Mouse (Mus musculus) liver, adult (tissue): ENCODE results near the gene Trmt1.

Source experiments
- GATA4 ChIP-seq: IDR thresholded peaks from 2 replicates; pipeline ENCODE4 v1.6.1; 2014; ENCODE audit warnings: mild to moderate bottlenecking, low read length; ENCODE audit not compliant: insufficient replicate concordance

Trmt1 gene

DNA sequence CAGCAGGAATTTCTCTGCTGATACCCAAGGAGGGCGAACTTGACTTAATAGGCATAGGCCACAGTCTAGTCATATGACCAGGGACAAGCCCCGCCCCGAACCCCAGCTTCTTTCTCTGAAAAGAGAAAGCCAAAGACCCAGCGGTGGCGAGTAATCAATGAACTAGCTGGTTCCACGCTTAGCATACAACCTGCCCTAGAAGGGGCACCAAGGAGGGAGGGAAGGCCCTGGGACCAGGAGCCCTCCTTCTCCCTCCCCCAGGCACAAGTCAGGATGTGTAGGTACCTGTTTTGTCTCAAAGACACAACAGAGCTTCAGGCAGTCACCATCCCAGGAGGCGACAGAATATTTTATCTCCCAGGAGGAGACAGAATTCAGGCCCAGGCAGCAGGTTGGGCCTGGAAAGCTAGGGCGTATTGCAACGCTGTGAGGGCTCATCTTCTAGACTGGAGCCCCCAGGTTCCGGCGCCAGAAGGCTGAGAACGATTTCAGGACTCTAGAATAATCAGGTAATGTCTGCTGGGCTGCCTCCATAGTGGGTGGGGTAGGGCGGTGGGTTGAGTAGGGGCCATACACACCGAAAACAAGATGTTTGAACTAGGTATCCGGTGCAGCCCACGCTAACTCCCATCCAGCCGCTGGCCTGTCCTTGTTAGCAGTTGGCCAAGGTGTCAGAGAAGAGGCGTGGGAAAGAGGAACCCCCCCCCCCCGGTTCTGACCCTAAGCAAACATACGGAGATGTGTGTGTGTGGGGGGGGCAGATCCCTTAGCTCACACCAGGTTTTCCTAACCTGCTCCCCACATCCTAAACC lies at the start of gene Trmt1:
Trmt1 (plus strand) TSS at position 117 of the 812 bp plus-strand sequence.
- no peak for TF ChIP-seq GATA4

- TF ChIP-seq GATA4, result no peak
Observed at GRCm38 (mm10) chr8:84637946-84638554, 48.1 kb upstream of the Trmt1 start.

DNA sequence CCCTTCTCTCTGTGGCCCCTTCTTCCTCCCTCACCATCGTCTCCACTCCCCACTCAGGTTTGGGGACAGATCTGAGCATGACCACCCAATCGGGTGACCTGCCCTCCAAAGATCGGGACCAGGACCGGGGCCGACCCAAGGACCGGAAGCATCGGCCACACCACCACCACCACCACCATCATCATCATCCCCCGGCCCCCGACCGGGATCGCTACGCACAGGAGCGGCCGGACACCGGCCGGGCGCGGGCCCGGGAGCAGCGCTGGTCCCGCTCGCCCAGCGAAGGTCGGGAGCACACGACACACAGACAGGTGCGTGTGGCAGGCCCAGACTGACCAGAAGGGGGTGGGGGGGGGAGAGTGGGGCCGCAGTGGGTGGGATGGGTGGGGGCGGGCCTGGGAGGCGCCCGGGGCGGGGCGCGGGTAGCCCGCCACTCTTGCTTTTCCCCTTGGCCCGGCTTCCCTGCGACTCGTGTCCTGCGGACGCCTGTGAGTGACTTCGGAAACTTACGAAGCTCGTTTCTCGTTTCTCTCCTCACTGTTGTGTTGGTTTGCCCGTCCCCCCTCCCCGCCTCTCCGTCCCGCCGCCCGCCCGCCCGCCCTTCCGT lies 47.4 kb upstream of the Trmt1 start:
- TF ChIP-seq GATA4, result no peak

DNA sequence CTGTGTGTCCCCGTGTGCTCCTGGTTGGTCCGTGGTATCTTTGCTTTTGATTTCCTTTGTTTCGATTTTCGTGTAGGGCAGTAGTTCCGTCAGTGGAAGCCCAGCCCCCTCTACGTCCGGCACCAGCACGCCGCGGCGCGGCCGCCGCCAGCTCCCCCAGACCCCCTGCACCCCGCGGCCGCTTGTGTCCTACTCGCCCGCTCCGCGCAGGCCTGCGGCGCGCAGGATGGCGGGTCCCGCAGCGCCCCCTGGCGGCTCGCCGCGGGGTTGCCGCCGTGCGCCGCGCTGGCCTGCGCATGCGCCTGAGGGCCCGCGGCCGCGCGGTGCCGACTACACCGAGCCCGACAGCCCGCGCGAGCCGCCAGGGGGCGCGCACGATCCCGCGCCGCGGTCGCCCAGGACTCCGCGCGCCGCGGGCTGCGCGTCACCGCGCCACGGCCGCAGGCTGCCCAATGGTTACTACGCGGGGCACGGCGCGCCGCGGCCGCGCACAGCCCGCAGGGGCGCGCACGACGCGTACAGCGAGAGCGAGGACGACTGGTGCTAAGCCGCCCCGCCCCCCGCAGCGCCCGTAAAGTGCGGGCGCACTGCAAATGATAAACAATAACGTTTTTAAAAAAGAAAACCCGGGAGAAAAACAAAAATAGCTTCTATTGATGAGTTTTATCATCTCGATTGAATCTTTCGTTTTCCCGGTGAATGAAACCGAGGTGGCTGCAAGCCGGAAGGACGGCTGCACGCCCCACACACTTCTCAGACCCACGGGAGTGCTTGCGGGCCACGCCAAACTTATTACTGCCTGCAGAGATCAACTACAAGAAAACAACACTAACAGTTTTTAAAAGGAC lies 46.7 kb upstream of the Trmt1 start:
- peak; percentile 30; the same call in 1 of the 2 replicates for TF ChIP-seq GATA4

DNA sequence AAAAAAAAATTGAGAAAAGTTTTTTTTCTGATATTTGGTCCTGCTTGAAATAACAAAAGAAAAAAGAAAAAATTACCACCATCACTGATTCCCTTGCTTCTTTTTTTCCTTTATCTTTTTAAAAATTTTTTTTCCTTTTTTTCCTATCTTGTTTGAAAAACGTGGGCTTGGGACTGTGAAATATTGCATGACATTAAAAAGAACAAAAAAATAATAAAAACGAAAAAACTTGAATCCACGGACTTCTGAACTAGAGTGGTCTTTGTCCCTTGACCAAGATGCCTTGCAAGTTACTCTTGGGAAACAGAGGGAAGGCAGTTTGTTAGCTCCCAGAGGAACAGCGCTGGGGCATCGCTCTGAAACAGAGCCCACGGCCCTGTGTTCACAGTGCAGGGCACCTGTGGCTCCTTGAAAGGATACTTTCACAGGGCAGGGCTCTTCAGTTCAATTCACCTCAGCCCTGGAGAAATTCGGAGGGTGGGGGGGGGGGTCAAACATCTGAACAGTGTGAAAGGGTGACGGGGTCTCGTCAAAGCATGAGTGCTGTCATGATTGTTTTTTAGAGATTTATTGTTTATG lies 46.0 kb upstream of the Trmt1 start:
- no peak for TF ChIP-seq GATA4

- TF ChIP-seq GATA4, result no peak
Observed at GRCm38 (mm10) chr8:84640617-84641294, 45.4 kb upstream of the Trmt1 start.

GRCm38 (mm10) chr8:84641578-84642361 lies 44.3 kb upstream of the Trmt1 start:
- no peak for TF ChIP-seq GATA4

DNA sequence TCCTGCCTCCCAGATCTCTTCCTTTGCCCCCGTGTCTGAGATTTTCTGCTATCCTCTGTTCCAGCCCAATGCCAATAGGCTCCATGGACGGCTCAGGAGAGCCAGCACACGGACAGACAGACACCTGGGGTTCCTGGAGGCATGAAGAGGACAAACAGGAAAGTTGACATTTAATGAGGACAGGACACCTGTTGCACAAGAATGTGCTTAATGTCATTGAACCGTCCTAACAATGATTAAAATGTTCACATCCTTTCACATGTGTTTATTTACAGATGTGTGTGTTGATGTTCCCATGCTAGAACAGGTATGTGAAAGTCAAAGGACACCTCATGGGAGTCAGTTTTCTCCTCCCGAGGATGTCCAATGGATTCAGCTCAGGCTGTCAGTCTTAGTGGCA lies 43.1 kb upstream of the Trmt1 start:
- no peak for TF ChIP-seq GATA4

DNA sequence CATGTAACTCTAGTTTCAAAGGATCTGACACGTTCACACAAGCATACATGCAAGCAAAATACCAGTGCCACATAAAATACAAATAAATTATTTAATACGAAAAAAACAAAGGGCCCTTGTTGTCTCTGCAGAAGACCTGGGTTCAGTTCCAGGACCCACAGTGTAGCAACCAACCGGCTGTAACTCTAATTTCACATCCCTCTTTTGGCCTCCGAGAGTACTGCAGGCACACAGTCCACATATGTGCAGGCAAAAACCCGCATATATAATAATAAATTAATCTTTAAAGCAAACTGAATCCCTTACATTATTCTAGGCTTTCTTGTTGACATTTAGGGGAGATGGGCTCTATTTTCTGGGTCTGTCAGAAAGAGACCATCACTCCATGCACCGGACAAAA lies 39.3 kb upstream of the Trmt1 start:
- TF ChIP-seq GATA4, result no peak

GRCm38 (mm10) chr8:84647461-84647901 lies 38.6 kb upstream of the Trmt1 start:
- no peak for TF ChIP-seq GATA4

- no peak for TF ChIP-seq GATA4
Observed at GRCm38 (mm10) chr8:84650213-84650612, 35.9 kb upstream of the Trmt1 start.

- TF ChIP-seq GATA4, result no peak
Observed at GRCm38 (mm10) chr8:84653092-84653631, 32.9 kb upstream of the Trmt1 start.

DNA sequence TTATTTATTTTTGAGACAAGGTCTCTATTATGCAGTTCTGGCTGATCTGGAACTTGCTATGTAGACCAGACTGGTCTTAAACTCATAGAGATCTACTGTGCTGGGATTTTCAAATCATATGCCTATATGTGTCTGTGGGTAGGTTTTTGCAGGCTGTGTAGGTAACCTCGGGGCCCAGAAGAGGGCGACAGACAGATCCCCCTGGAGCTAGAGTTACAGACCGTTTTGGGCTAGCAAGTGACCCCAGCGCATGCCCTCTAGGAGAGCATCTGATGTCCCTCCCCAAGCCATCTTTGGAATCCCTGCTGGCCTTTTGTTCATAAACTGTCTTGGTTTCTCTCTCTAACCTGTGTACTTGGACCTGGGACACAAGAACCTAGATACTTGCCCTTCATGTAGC lies 31.5 kb upstream of the Trmt1 start:
- no peak for TF ChIP-seq GATA4
